10 mouse cellular contexts compared by ENCODE assay signal in genomic region chr1:52524150-52524549, GRCm38 (mm10). TPM values are rescaled to one million over a fixed set of nuclear protein-coding genes. Genes with fewer than 3 reads are reported as not detected.
DNase-seq lines count a peak whose midpoint lies in the region; ATAC-seq lines count a peak whose summit lies in the region.
"Had no signal": no experiment of that assay in that cellular context is flagged by ENCODE, and none has a peak within 500 bp of the region (broad histone marks: within the 10 kb centered on the region; RNA-seq: fewer than 3 reads in every experiment).

No protein-coding gene starts in this region.

- 0 out of 2 replicates have a peak, but pooled peaks have one; percentile 19 for ATAC-seq in hindbrain, embryonic 11.5 days (ENCODE audit: low FRiP score)
- ATAC-seq in embryonic facial prominence, embryonic 14.5 days (ENCODE audit: low read depth): peak; percentile 55; the same call in 1 of the 2 replicates
- ATAC-seq in midbrain, embryonic 16.5 days: peak; percentile 67; the same call in 1 of the 2 replicates
- ATAC-seq in intestine, embryonic 16.5 days: no peak
- ATAC-seq in inflammation-experienced regulatory T-cells, adult 6 months: no peak
- ATAC-seq in CD4-positive, CD25-positive, alpha-beta regulatory T cell, adult 4 months: no peak

- no peak for DNase-seq in hindbrain, embryonic 11.5 days (ENCODE audit: low spot score)
- no peak for DNase-seq in hindbrain, embryonic 10.5 days (ENCODE audit: low spot score)
- DNase-seq in embryonic facial prominence, embryonic 14.5 days (ENCODE audit: low spot score): peak; percentile 17
- DNase-seq in layer of hippocampus, adult 18-20 months (ENCODE audit: low spot score in 2 of 2): peak; percentile 66 to 83
- DNase-seq: kidney, postnatal 36 days had no signal

- no peak overlapping the region for H3K4me3 ChIP-seq in hindbrain, embryonic 11.5 days (ENCODE audit: low read depth, low read length)
- no peak overlapping the region for H3K4me3 ChIP-seq in hindbrain, embryonic 10.5 days
- H3K4me3 ChIP-seq in embryonic facial prominence, embryonic 14.5 days (ENCODE audit: low read depth, low read length): no peak overlapping the region
- H3K4me3 ChIP-seq in midbrain, embryonic 16.5 days (ENCODE audit: low read depth, low read length): no peak overlapping the region
- no peak overlapping the region for H3K4me3 ChIP-seq in intestine, embryonic 16.5 days (ENCODE audit: low read length)
- H3K4me3 ChIP-seq: lung, embryonic 15.5 days had no signal

- H3K27ac ChIP-seq in hindbrain, embryonic 11.5 days (ENCODE audit: low read depth, low read length): no peak overlapping the region
- no peak overlapping the region for H3K27ac ChIP-seq in hindbrain, embryonic 10.5 days
- H3K27ac ChIP-seq in embryonic facial prominence, embryonic 14.5 days (replicated peaks; ENCODE audit: low read depth, low read length): no peak overlapping the region
- no peak overlapping the region for H3K27ac ChIP-seq in midbrain, embryonic 16.5 days (ENCODE audit: low read length)
- H3K27ac ChIP-seq in intestine, embryonic 16.5 days (ENCODE audit: low read length): no peak overlapping the region
- H3K27ac ChIP-seq: lung, embryonic 15.5 days had no signal

- H3K9ac ChIP-seq in hindbrain, embryonic 11.5 days (ENCODE audit: low read depth, low read length): no peak overlapping the region
- no peak overlapping the region for H3K9ac ChIP-seq in embryonic facial prominence, embryonic 14.5 days (ENCODE audit: low read depth, low read length)
- H3K9ac ChIP-seq in midbrain, embryonic 16.5 days (ENCODE audit: low read depth, low read length): no peak overlapping the region
- H3K9ac ChIP-seq in intestine, embryonic 16.5 days (ENCODE audit: low read depth, low read length): no peak overlapping the region
- H3K9ac ChIP-seq: lung, embryonic 15.5 days had no signal

- H3K27me3 ChIP-seq in hindbrain, embryonic 11.5 days (ENCODE audit: control insufficient read depth, insufficient read depth, low read length): no peaks in the 10 kb centered on the region
- no peaks in the 10 kb centered on the region for H3K27me3 ChIP-seq in hindbrain, embryonic 10.5 days (ENCODE audit: insufficient read depth, poor library complexity, severe bottlenecking)
- no peaks in the 10 kb centered on the region for H3K27me3 ChIP-seq in embryonic facial prominence, embryonic 14.5 days (replicated peaks; ENCODE audit: control insufficient read depth, insufficient read depth, low read length)
- H3K27me3 ChIP-seq in midbrain, embryonic 16.5 days (ENCODE audit: control insufficient read depth, insufficient read depth, low read depth, low read length): no peaks in the 10 kb centered on the region
- no peaks in the 10 kb centered on the region for H3K27me3 ChIP-seq in intestine, embryonic 16.5 days (replicated peaks; ENCODE audit: control insufficient read depth, insufficient read depth, low read length)
- H3K27me3 ChIP-seq: lung, embryonic 15.5 days had no signal

- no peaks in the 10 kb centered on the region for H3K36me3 ChIP-seq in hindbrain, embryonic 11.5 days (ENCODE audit: control insufficient read depth, insufficient read depth, low read length)
- no peaks in the 10 kb centered on the region for H3K36me3 ChIP-seq in hindbrain, embryonic 10.5 days
- H3K36me3 ChIP-seq in embryonic facial prominence, embryonic 14.5 days (ENCODE audit: control insufficient read depth, insufficient read depth, low read length): no peaks in the 10 kb centered on the region
- H3K36me3 ChIP-seq in midbrain, embryonic 16.5 days (ENCODE audit: control insufficient read depth, insufficient read depth, low read length): no peaks in the 10 kb centered on the region
- no peaks in the 10 kb centered on the region for H3K36me3 ChIP-seq in intestine, embryonic 16.5 days (ENCODE audit: control insufficient read depth, insufficient read depth, low read length)
- H3K36me3 ChIP-seq: lung, embryonic 15.5 days had no signal

- H3K4me2 ChIP-seq in hindbrain, embryonic 11.5 days (replicated peaks; ENCODE audit: low read depth, low read length): no peak overlapping the region
- no peak overlapping the region for H3K4me2 ChIP-seq in embryonic facial prominence, embryonic 14.5 days (ENCODE audit: low read depth, low read length)
- no peak overlapping the region for H3K4me2 ChIP-seq in midbrain, embryonic 16.5 days (ENCODE audit: low read length)
- H3K4me2 ChIP-seq in intestine, embryonic 16.5 days (ENCODE audit: low read depth, low read length): no peak overlapping the region
- H3K4me2 ChIP-seq: lung, embryonic 15.5 days had no signal

- H3K4me1 ChIP-seq in hindbrain, embryonic 11.5 days (replicated peaks; ENCODE audit: control insufficient read depth, insufficient read depth, low read length): no peaks in the 10 kb centered on the region
- no peaks in the 10 kb centered on the region for H3K4me1 ChIP-seq in hindbrain, embryonic 10.5 days (replicated peaks)
- 0 out of 2 replicates have a peak, but pooled peaks cover 3% of the 10 kb centered on the region for H3K4me1 ChIP-seq in embryonic facial prominence, embryonic 14.5 days (ENCODE audit: control insufficient read depth, insufficient read depth, low read length)
- no peaks in the 10 kb centered on the region for H3K4me1 ChIP-seq in midbrain, embryonic 16.5 days (ENCODE audit: control insufficient read depth, insufficient read depth, low read length)
- H3K4me1 ChIP-seq in intestine, embryonic 16.5 days (ENCODE audit: control insufficient read depth, insufficient read depth, low read length): no peaks in the 10 kb centered on the region

- WGBS in hindbrain, embryonic 11.5 days: 62% methylated on average over 7 of the region's 7 CpGs
- 70% methylated on average over 7 of the region's 7 CpGs for WGBS in hindbrain, embryonic 10.5 days
- WGBS in embryonic facial prominence, embryonic 14.5 days: 30% methylated on average over 7 of the region's 7 CpGs
- 37% methylated on average over 7 of the region's 7 CpGs for whole genome bisulfite sequencing in midbrain, embryonic 16.5 days
- WGBS in intestine, embryonic 16.5 days: 63% methylated on average over 7 of the region's 7 CpGs

- H3K9me3 ChIP-seq in hindbrain, embryonic 11.5 days (ENCODE audit: control insufficient read depth, low read length): no peaks in the 10 kb centered on the region
- H3K9me3 ChIP-seq in hindbrain, embryonic 10.5 days: no peaks in the 10 kb centered on the region
- H3K9me3 ChIP-seq in embryonic facial prominence, embryonic 14.5 days (ENCODE audit: control insufficient read depth, low read length): no peaks in the 10 kb centered on the region
- H3K9me3 ChIP-seq in midbrain, embryonic 16.5 days (replicated peaks; ENCODE audit: control insufficient read depth, low read length, poor library complexity, severe bottlenecking): no peaks in the 10 kb centered on the region
- H3K9me3 ChIP-seq in intestine, embryonic 16.5 days (ENCODE audit: control insufficient read depth, low read length): no peaks in the 10 kb centered on the region
- H3K9me3 ChIP-seq: lung, embryonic 15.5 days had no signal

RNA-seq across cellular contexts. Expression of gene Nab1, which starts 23.7 kb away (rescaled TPM):
- 9.2 and 10.0 TPM in 2 replicates for polyA plus RNA-seq in hindbrain, embryonic 11.5 days (2014; fragmentation: Nextera tagmentation; extraction: Ambion mirVana)
- 3.8 and 4.3 TPM in 2 replicates for polyA plus RNA-seq in hindbrain, embryonic 10.5 days (2016; fragmentation: Nextera tagmentation; extraction: Ambion mirVana)
- 19.6 and 21.1 TPM in 2 replicates for polyA plus RNA-seq in embryonic facial prominence, embryonic 14.5 days (2014; fragmentation: Nextera tagmentation; extraction: Ambion mirVana)
- 10 to 100 TPM; 34.1 to 36.6 TPM for total RNA-seq in layer of hippocampus, adult 18-20 months (2021)
- 4.8 and 5.4 TPM in 2 replicates for polyA plus RNA-seq in midbrain, embryonic 16.5 days (2015; fragmentation: Nextera tagmentation; extraction: Ambion mirVana)
- 4.6 and 5.3 TPM in 2 replicates for polyA plus RNA-seq in intestine, embryonic 16.5 days (2015; fragmentation: Nextera tagmentation; extraction: Ambion mirVana)
- polyA plus RNA-seq in inflammation-experienced regulatory T-cells, adult 6 months (2017; shearing (Covaris generic)): 10 to 100 TPM; 24.5 to 38.8 (median 26.0) TPM
- polyA plus RNA-seq in CD4-positive, CD25-positive, alpha-beta regulatory T cell, adult 4 months (2017; shearing (Covaris generic)): 10 to 100 TPM; 16.0 to 21.9 TPM

Comparison
In these comparisons a context has a peak if more than half of its experiments do, and no peak if none do; other contexts are left out.
1. ATAC-seq: peak in hindbrain, embryonic 11.5 days (single experiment), embryonic facial prominence, embryonic 14.5 days (single experiment) and midbrain, embryonic 16.5 days (single experiment); none in intestine, embryonic 16.5 days (single experiment), inflammation-experienced regulatory T-cells, adult 6 months (single experiment) and CD4-positive, CD25-positive, alpha-beta regulatory T cell, adult 4 months (single experiment).
2. DNase-seq: peak in embryonic facial prominence, embryonic 14.5 days (single experiment) and layer of hippocampus, adult 18-20 months (2 of 2); none in hindbrain, embryonic 11.5 days (single experiment) and hindbrain, embryonic 10.5 days (single experiment).